Mouse (Mus musculus) left cerebral cortex, adult 18-20 months (tissue): ENCODE measurements at regions not wholly inside any gene's neighbourhood (a gene's known extent, or its start where the extent isn't known, plus 50 kb on each side); places are given as distances from the start of the nearest gene placed in this dataset.

ENCODE experiments used
- DNase-seq, 2 experiments: peaks; one replicate each; pipeline ENCODE4 v3.0.0; 2021 to 2022; ENCODE audit warnings: low spot score in 2 of 2, mixed read lengths in 1 of 2

DNA sequence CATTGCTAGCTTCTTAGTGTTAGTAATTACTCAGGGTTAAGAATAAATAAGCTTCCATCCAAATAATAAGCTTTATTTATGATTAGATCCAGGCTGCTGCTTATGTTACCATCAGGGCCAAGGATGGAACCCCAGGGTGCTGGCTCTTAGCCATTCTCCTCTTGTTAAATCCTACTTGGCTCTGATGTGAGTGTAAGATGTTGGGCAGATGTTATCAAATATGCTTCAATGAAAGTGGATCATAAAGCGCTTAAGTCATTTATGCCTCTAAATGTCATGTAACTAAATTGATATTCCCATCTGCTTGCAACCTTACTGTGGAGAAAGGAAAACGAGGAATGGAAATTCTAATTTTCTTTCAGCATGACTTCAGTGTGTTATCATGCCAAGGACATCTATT, 426.4 kb upstream of the Lrrc4c start:
- peak; percentile 18 to 28 for DNase-seq

DNA sequence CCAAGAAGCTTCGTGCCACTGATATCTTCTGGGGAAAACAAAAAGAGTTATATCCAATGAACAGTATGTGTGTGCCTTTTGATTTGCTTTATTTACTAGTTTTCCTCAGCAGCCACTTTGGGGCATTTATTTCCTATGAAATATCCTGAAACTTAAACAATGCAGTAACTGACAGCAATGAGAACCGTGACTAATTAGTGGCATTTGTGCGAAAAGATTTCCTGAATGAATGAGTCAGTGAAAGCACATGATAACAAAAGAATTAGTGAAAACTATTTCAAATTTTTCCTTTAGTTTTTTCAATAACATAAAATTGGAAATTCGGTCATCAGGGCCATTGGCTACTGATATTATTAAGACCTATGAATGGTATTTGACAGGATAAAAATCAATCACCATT, 412.9 kb upstream of the Lrrc4c start:
- no peak for DNase-seq

DNA sequence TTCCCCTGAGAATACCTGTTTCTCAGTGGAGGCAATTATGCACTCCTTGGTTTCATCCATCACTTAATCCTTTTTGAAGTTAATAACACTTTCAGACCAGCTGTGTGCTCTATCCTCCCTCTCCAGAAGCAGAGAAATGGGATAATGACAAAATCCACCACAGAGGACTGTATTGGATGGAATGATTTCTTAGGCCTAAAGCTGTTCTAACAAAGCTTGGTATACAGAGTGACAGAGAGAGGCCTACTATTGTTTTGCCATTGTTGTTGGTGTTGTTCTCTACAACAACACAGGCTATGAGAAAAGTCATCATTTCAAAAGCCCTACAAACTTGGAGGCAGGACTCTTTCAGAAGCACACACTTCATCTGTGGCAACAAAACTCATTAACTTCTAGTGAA, 408.2 kb upstream of the Lrrc4c start:
- no peak for DNase-seq

DNA sequence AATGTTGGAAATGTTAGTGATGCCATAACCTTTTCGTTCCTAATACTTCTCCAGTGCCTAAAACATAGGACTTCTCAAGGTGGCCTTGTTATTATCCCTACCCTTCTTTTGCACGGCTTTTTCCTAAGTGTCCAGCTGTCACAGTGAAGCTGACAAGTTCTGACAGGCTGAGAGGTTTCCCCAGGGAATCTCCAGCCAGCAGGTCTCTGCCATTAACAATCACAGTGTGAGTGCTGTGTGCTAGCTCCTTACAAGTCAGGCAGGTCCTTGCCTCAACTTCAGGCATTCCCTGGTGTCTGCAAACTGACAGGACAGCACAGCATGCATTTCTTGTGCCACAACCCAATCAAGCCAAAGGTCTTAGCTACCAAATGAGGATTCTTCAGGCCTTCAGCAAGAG, 407.8 kb upstream of the Lrrc4c start:
- no peak for DNase-seq
